In the genomic region with DNA sequence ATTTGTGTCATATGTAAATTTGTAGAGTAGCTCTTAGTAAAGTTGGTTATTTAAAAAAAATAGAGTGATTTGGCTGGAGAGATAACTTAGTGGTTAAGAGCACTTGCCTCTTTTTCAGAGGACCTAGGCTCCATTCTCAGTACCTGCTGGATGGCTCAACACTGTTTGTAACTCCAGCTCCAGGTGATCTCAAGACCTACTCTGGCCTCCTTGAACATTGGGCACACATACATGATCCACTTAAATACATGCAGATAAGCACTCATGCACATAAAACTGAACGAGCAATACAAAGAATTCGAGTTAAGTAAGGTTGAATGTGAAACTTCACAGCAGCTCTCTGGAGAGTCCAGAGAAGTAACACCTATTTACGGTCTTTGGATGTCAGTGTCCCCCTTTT, we compare ENCODE assay signal across 18 mouse cellular contexts.
A peak's percentile ranks its signal among the peaks of the same experiment; 100 is the strongest.
DNase-seq lines count a peak whose midpoint lies in the region; ATAC-seq and TF ChIP-seq lines count a peak whose summit lies in the region.
"Had no signal": no experiment of that assay in that cellular context is flagged by ENCODE, and none has a peak within 500 bp of the region (broad histone marks: within the 10 kb centered on the region; RNA-seq: fewer than 3 reads in every experiment).

No protein-coding gene starts in this region.

- H3K9me3 ChIP-seq in lung, postnatal 0 days (ENCODE audit: low read length) = no peaks in the 10 kb centered on the region

- no peak overlapping the region for H3K4me2 ChIP-seq in lung, postnatal 0 days (replicated peaks; ENCODE audit: low read depth, low read length)

- ATAC-seq in lung, postnatal 0 days = peak; percentile 62
- ATAC-seq: activated CD4-positive, CD25-positive, alpha-beta regulatory T cell, adult 4 months; CD4-positive, CD25-positive, alpha-beta regulatory T cell, adult 4 months; Patski had no signal

- TF ChIP-seq CTCF in lung, postnatal 0 days (IDR thresholded peaks at IDR 0.05) = no peak

- no peaks in the 10 kb centered on the region for H3K36me3 ChIP-seq in lung, postnatal 0 days (ENCODE audit: insufficient read depth, low read length)
- H3K36me3 ChIP-seq: G1E had no signal

- H3K4me1 ChIP-seq in lung, postnatal 0 days (ENCODE audit: insufficient read depth, low read depth, low read length) = no peaks in the 10 kb centered on the region

- peak; percentile 51 for DNase-seq in lung, postnatal 0 days (ENCODE audit: low spot score)
- DNase-seq in lung, postnatal 36 days = no peak
- DNase-seq: adrenal gland, adult 2 months; adrenal gland, adult 8-10 months; adrenal gland, postnatal 10 days; adrenal gland, postnatal 14 days; adrenal gland, postnatal 25 days; adrenal gland, postnatal 36 days; B cell, adult 2 months; cerebellum, adult 11 months; cerebellum, adult 11-12 months; cerebellum, adult 18-20 months; cerebellum, adult 2 months had no signal

- no peaks in the 10 kb centered on the region for H3K27me3 ChIP-seq in lung, postnatal 0 days (replicated peaks; ENCODE audit: insufficient read depth, low read length)
- H3K27me3 ChIP-seq: CH12.LX, Patski had no signal

- H3K27ac ChIP-seq in lung, postnatal 0 days (ENCODE audit: low read length) = no peak overlapping the region

- no peak overlapping the region for H3K4me3 ChIP-seq in lung, postnatal 0 days (ENCODE audit: low read depth, low read length)

- H3K9ac ChIP-seq in lung, postnatal 0 days (replicated peaks; ENCODE audit: low read depth) = no peak overlapping the region

- TF ChIP-seq EP300 in lung, postnatal 0 days (IDR thresholded peaks at IDR 0.05) = no peak

- 71% methylated on average over 3 of the region's 3 CpGs for WGBS in lung, postnatal 0 days
